Mouse (Mus musculus): ENCODE data around the gene Pbld1. TPM values are rescaled to one million over a fixed set of nuclear protein-coding genes. Genes with fewer than 3 reads are reported as not detected.

Pbld1 gene
- total RNA-seq (2023): under 1 TPM in 1 of 2 experiments, not detected in 1; 0.21 TPM

DNA sequence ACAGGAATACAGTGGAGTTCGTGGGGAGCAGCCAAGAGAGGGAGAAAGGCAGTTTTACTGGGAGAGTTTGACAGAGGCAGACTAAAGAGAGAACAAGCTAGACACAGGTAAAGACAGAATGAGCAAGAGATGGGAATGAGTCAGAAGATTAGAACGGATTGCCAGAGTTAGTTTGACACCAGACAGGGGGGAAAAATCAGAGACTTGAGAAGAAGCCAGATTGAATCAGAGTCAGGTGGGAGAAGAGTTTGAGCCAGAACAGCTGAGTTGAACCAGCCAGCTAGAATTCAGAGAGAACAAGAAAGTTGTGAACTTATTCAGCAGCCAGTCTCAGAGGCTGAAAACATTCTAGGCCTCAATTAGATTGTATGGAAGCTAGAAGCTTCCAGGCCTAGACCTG lies at the start of gene Pbld1:
Gene Pbld1, plus strand, starts transcription at position 301 of the 400 bp plus-strand sequence.

GRCm38 (mm10) chr10:63023749-63024579 lies 36.0 kb upstream of the Pbld1 start, which contains the start of the genes Hnrnph3 and Pbld2:
Gene Hnrnph3 (minus strand): TSS chr10:63024217.
Gene Pbld2 (plus strand): TSS chr10:63024315.

GRCm38 (mm10) chr10:63099521-63099920 lies 39.6 kb downstream of the Pbld1 start, which contains the start of gene Atoh7:
Gene Atoh7 (plus strand): TSS chr10:63099651.

Other genes starting within 250 kb of the Pbld1 start
- 1 to 10 TPM; 1.3 to 1.5 TPM for gene Tet1, start 151.2 kb upstream of the Pbld1 start, total RNA-seq (2023)
- gene Slc25a16, start 139.5 kb upstream of the Pbld1 start, total RNA-seq (2023): 10 to 100 TPM; 12.8 to 12.9 TPM
- gene Dna2, start 113.1 kb upstream of the Pbld1 start, total RNA-seq (2023): 10 to 100 TPM; 87.9 to 97.2 TPM
- 10 to 100 TPM; 10.3 to 11.3 TPM for gene Rufy2, start 79.9 kb upstream of the Pbld1 start, total RNA-seq (2023)
- gene Hnrnph3, start 35.9 kb upstream of the Pbld1 start, total RNA-seq (2023): 10 to 100 TPM; 50.2 to 52.4 TPM
- under 1 TPM in 1 of 2 experiments, not detected in 1; 0.76 TPM for gene Pbld2, start 35.8 kb upstream of the Pbld1 start, total RNA-seq (2023)
- not detected for gene Atoh7, start 39.5 kb downstream of the Pbld1 start, total RNA-seq (2023)
- under 1 TPM in 1 of 2 experiments, not detected in 1; 0.18 TPM for gene Mypn, start 143.8 kb downstream of the Pbld1 start, total RNA-seq (2023)
- gene Herc4, start 183.6 kb downstream of the Pbld1 start, total RNA-seq (2023): 100 to 1,000 TPM; 320 to 326 TPM

All from monocyte, adult 59 days (primary cell).